Mouse (Mus musculus) heart, adult 8-10 months (tissue): ENCODE data around the gene Zbtb44. TPM values are rescaled to one million over a fixed set of nuclear protein-coding genes. Genes with fewer than 3 reads are reported as not detected.

Experiments used
- DNase-seq: peaks from one replicate; pipeline ENCODE4 v3.0.0; 2022; ENCODE audit warnings: low spot score
- total RNA-seq, 4 experiments: library from RNA; stranded (reverse); gene quantifications; 2 replicates each; pipeline ENCODE4 v1.2.4; 2022

The Zbtb44 gene
- total RNA-seq, 4 experiments from 2014 or later: 28.6 to 36.1 (median 35.0) TPM

GRCm38 (mm10) chr9:31115586-31115985 lies 85.1 kb downstream of the Zbtb44 start:
- no peak for DNase-seq

GRCm38 (mm10) chr9:31117088-31117487 lies 86.6 kb downstream of the Zbtb44 start:
- DNase-seq: no peak

- no peak for DNase-seq
Measured at GRCm38 (mm10) chr9:31117488-31117887, 87.0 kb downstream of the Zbtb44 start.

- DNase-seq: no peak
Measured at GRCm38 (mm10) chr9:31118520-31119298, 88.3 kb downstream of the Zbtb44 start.

- DNase-seq: no peak
Measured at GRCm38 (mm10) chr9:31119405-31119804, 89.0 kb downstream of the Zbtb44 start.

- no peak for DNase-seq
Measured at GRCm38 (mm10) chr9:31119882-31120532, 89.6 kb downstream of the Zbtb44 start.

- DNase-seq: no peak
Measured at GRCm38 (mm10) chr9:31120533-31120915, 90.1 kb downstream of the Zbtb44 start.

GRCm38 (mm10) chr9:31122464-31123030 lies 92.1 kb downstream of the Zbtb44 start:
- DNase-seq: no peak

Other genes starting within 250 kb of the Zbtb44 start
- 1 to 10 TPM; 4.6 to 7.1 (median 5.9) TPM for gene Adamts15, start 108.2 kb upstream of the Zbtb44 start, total RNA-seq
- gene Adamts8, start 88.1 kb upstream of the Zbtb44 start, total RNA-seq: 1 to 10 TPM; 2.2 to 3.3 (median 2.9) TPM
- gene St14, start 101.2 kb downstream of the Zbtb44 start, total RNA-seq: under 1 TPM; 0.12 to 0.66 (median 0.22) TPM
- 100 to 1,000 TPM; 290 to 388 (median 328) TPM for gene Aplp2, start 181.2 kb downstream of the Zbtb44 start, total RNA-seq
- 1 to 10 TPM; 4.4 to 6.2 (median 5.2) TPM for gene Prdm10, start 249.9 kb downstream of the Zbtb44 start, total RNA-seq